Mouse (Mus musculus) intestine, embryonic 14.5 days (tissue): ENCODE measurements around the gene Scarf2. TPM values are rescaled to one million over a fixed set of nuclear protein-coding genes. Genes with fewer than 3 reads are reported as not detected.

Experiments used
- ATAC-seq: fragments of 200-750 bp; cut with Nextera tagmentation; replicated peaks from 2 replicates; pipeline ENCODE4 v1.8.0; 2017; ENCODE audit warnings: low read depth, moderate number of reproducible peaks, moderate TSS enrichment, moderate library complexity; ENCODE audit not compliant: low FRiP score, low TSS enrichment
- DNase-seq: peaks from one replicate; pipeline ENCODE4 v3.0.0-alpha.2; 2018; ENCODE audit warnings: low spot score
- H3K27ac ChIP-seq: fragments of 300-500 bp; sonication (generic); 2 replicates; pipeline ENCODE4 v1.5.1; 2014; ENCODE audit warnings: low read depth, mild to moderate bottlenecking, control low read depth
- H3K27me3 ChIP-seq: fragments of 300-500 bp; sonication (generic); replicated peaks from 2 replicates; pipeline ENCODE4 v1.6.1; 2014; ENCODE audit warnings: low read length, control low read depth; ENCODE audit not compliant: control insufficient read depth, insufficient read depth
- H3K36me3 ChIP-seq: fragments of 300-500 bp; sonication (generic); 2 replicates; pipeline ENCODE4 v1.6.1; 2014; ENCODE audit warnings: low read length, control low read depth; ENCODE audit not compliant: control insufficient read depth, insufficient read depth
- H3K4me1 ChIP-seq: fragments of 300-500 bp; sonication (generic); replicated peaks from 2 replicates; pipeline ENCODE4 v1.6.1; 2014; ENCODE audit warnings: low read length, control low read depth, mixed read lengths; ENCODE audit not compliant: control insufficient read depth, insufficient read depth
- H3K4me2 ChIP-seq: fragments of 300-500 bp; sonication (generic); 2 replicates; pipeline ENCODE4 v1.6.1; 2014; ENCODE audit warnings: low read length
- H3K4me3 ChIP-seq: fragments of 300-500 bp; sonication (generic); 2 replicates; pipeline ENCODE4 v1.5.1; 2014; ENCODE audit warnings: low read depth, low read length, control low read depth, mixed read lengths
- H3K9ac ChIP-seq: fragments of 300-500 bp; sonication (generic); 2 replicates; pipeline ENCODE4 v1.6.1; 2014; ENCODE audit warnings: mild to moderate bottlenecking, low read length
- H3K9me3 ChIP-seq: fragments of 300-500 bp; sonication (generic); 2 replicates; pipeline ENCODE4 v1.6.1; 2016; ENCODE audit warnings: low read length, control low read depth; ENCODE audit not compliant: control insufficient read depth
- WGBS: fragments of 180-500 bp; shearing (Covaris S2); extraction: QIAGEN DNeasy Blood & Tissue Kit; methylation state at CpG from one replicate; pipeline ENCODE4 v1.1.7; 2014; 5-methylcytosine and 5-hydroxymethylcytosine counted together
- polyA plus RNA-seq: library from polyadenylated mRNA; unstranded; fragments of >200 nt; fragmentation: Nextera tagmentation; extraction: Ambion mirVana; gene quantifications from 2 replicates; pipeline ENCODE4 v1.2.1, GENCODE M21; 2014

Scarf2 gene
- polyA plus RNA-seq, 1 experiment from 2014 or later, result 18.2 TPM

GRCm38 (mm10) chr16:17794047-17794446 is 3.0 kb upstream of the Scarf2 start:
- peaks cover 39% of the 10 kb centered on the region for H3K36me3 ChIP-seq
- WGBS, result 83% methylated on average over 4 of the region's 4 CpGs

GRCm38 (mm10) chr16:17795643-17796042 is 1.4 kb upstream of the Scarf2 start:
- WGBS, result 79% methylated on average over 5 of the region's 5 CpGs
- ATAC-seq, result no peak
- Histone ChIP-seq H3K4me2 (no peak overlapping the region), H3K36me3 (peaks cover 25% of the 10 kb centered on the region), H3K27me3 (peaks cover 12% of the 10 kb centered on the region), H3K4me3 (no peak overlapping the region), H3K27ac (no peak overlapping the region), H3K9ac (no peak overlapping the region), H3K4me1 (peaks cover 21% of the 10 kb centered on the region), H3K9me3 (no peaks in the 10 kb centered on the region)
- DNase-seq, result no peak

More at GRCm38 (mm10) chr16:17794047-17794446, 3.0 kb upstream of the Scarf2 start:
- peaks cover 8% of the 10 kb centered on the region for H3K4me1 ChIP-seq
- H3K27ac ChIP-seq, result no peak overlapping the region
- H3K4me3 ChIP-seq, result no peak overlapping the region
- ATAC-seq, result no peak
- no peaks in the 10 kb centered on the region for H3K9me3 ChIP-seq
- H3K4me2 ChIP-seq, result no peak overlapping the region
- peaks cover 2% of the 10 kb centered on the region for H3K27me3 ChIP-seq
- no peak overlapping the region for H3K9ac ChIP-seq
- DNase-seq, result no peak

GRCm38 (mm10) chr16:17796519-17796918 is 563 bp upstream of the Scarf2 start:
- Histone ChIP-seq H3K27me3 (peaks cover 19% of the 10 kb centered on the region), H3K4me2 (peak overlapping the region; percentile 67), H3K36me3 (peaks cover 17% of the 10 kb centered on the region), H3K4me1 (peaks cover 29% of the 10 kb centered on the region), H3K9ac (peak overlapping the region; percentile 90), H3K27ac (peak overlapping the region; percentile 94), H3K9me3 (no peaks in the 10 kb centered on the region), H3K4me3 (peak overlapping the region; percentile 71)
- DNase-seq, result peak; percentile 56
- no peak for ATAC-seq

GRCm38 (mm10) chr16:17797812-17798311 is 780 bp downstream of the Scarf2 start:
- H3K9me3 ChIP-seq, result no peaks in the 10 kb centered on the region
- H3K4me1 ChIP-seq, result peaks cover 41% of the 10 kb centered on the region
- H3K36me3 ChIP-seq, result peaks cover 5% of the 10 kb centered on the region
- peak overlapping the region; percentile 67 for H3K4me2 ChIP-seq
- ATAC-seq (peak; percentile 3; the same call in 1 of the 2 replicates), DNase-seq (peak; percentile 83)
- peaks cover 32% of the 10 kb centered on the region for H3K27me3 ChIP-seq
- H3K4me3 ChIP-seq, result peak overlapping the region; percentile 71
- peak overlapping the region; percentile 94 for H3K27ac ChIP-seq
- 2% methylated on average over 29 of the region's 29 CpGs for WGBS
- peak overlapping the region; percentile 90 for H3K9ac ChIP-seq

GRCm38 (mm10) chr16:17798321-17799180 is 1.5 kb downstream of the Scarf2 start:
- H3K36me3 ChIP-seq, result peaks cover 8% of the 10 kb centered on the region; the same call in 1 of the 2 replicates
- peaks cover 48% of the 10 kb centered on the region for H3K4me1 ChIP-seq
- H3K4me3 ChIP-seq, result peak overlapping the region; percentile 71
- peaks cover 39% of the 10 kb centered on the region for H3K27me3 ChIP-seq
- peak; percentile 79 for DNase-seq
- H3K27ac ChIP-seq, result peak overlapping the region; percentile 94
- H3K4me2 ChIP-seq, result peak overlapping the region; percentile 67
- WGBS, result 3% methylated on average over 30 of the region's 45 CpGs
- peak overlapping the region; percentile 90 for H3K9ac ChIP-seq
- no peaks in the 10 kb centered on the region for H3K9me3 ChIP-seq
- peak; percentile 50 for ATAC-seq

- H3K9ac ChIP-seq, result no peak overlapping the region
- H3K4me3 ChIP-seq, result no peak overlapping the region
- H3K4me1 ChIP-seq, result peaks cover 58% of the 10 kb centered on the region
- H3K4me2 ChIP-seq, result peak overlapping the region; percentile 67
- H3K9me3 ChIP-seq, result no peaks in the 10 kb centered on the region
- H3K27me3 ChIP-seq, result peaks cover 47% of the 10 kb centered on the region
- H3K36me3 ChIP-seq, result peaks cover 9% of the 10 kb centered on the region; the same call in 1 of the 2 replicates
- DNase-seq (no peak), ATAC-seq (no peak)
- no peak overlapping the region for H3K27ac ChIP-seq
Observed at GRCm38 (mm10) chr16:17799584-17799983, 2.5 kb downstream of the Scarf2 start.

GRCm38 (mm10) chr16:17801777-17802455 is 4.8 kb downstream of the Scarf2 start:
- ATAC-seq (no peak), DNase-seq (peak; percentile 59)
- H3K4me1 ChIP-seq, result peaks cover 63% of the 10 kb centered on the region
- H3K27me3 ChIP-seq, result peaks cover 63% of the 10 kb centered on the region
- no peak overlapping the region for H3K27ac ChIP-seq
- no peak overlapping the region for H3K9ac ChIP-seq
- WGBS, result 23% methylated on average over 7 of the region's 7 CpGs
- peaks cover 9% of the 10 kb centered on the region; the same call in 1 of the 2 replicates for H3K36me3 ChIP-seq
- no peak overlapping the region for H3K4me3 ChIP-seq
- no peaks in the 10 kb centered on the region for H3K9me3 ChIP-seq
- no peak overlapping the region for H3K4me2 ChIP-seq

GRCm38 (mm10) chr16:17802456-17802838 is 5.4 kb downstream of the Scarf2 start:
- no peak for ATAC-seq
- Histone ChIP-seq H3K27me3 (peaks cover 63% of the 10 kb centered on the region), H3K9me3 (no peaks in the 10 kb centered on the region), H3K9ac (no peak overlapping the region), H3K4me2 (peak overlapping the region; percentile 45), H3K36me3 (peaks cover 9% of the 10 kb centered on the region; the same call in 1 of the 2 replicates), H3K4me3 (peak overlapping the region; percentile 22), H3K27ac (no peak overlapping the region), H3K4me1 (peaks cover 67% of the 10 kb centered on the region)
- peak; percentile 70 for DNase-seq
- 30% methylated on average over 18 of the region's 18 CpGs for WGBS
